Mouse (Mus musculus): ENCODE measurements around the gene Pno1. TPM values are rescaled to one million over a fixed set of nuclear protein-coding genes. Genes with fewer than 3 reads are reported as not detected.
"Not testable (repeated sequence)": the region's sequence is repeated elsewhere in the genome, so short reads cannot be mapped to it uniquely, and the experiment has no call there.

Gene Pno1
- total RNA-seq (2014; fragmentation: Nextera tagmentation) (69.2 and 77.6 TPM in 2 replicates), total RNA-seq (2017) (121 and 133 TPM in 2 replicates)

GRCm38 (mm10) chr11:17211258-17212140 lies at the start of gene Pno1:
TSS of gene Pno1 (minus strand) at chr11:17211568.
- peak; percentile 86 for ATAC-seq (replicated peaks; ENCODE audit: poor library complexity, severe bottlenecking)

- ATAC-seq (replicated peaks; ENCODE audit: poor library complexity, severe bottlenecking): peak; percentile 73
Measured at GRCm38 (mm10) chr11:17257861-17258260, 46.5 kb upstream of the Pno1 start.

GRCm38 (mm10) chr11:17257443-17257842 lies 46.1 kb upstream of the Pno1 start, which contains the start of gene C1d:
TSS of gene C1d (plus strand) at chr11:17257579.
- ATAC-seq (replicated peaks; ENCODE audit: poor library complexity, severe bottlenecking): peak; percentile 97

- ATAC-seq (replicated peaks; ENCODE audit: poor library complexity, severe bottlenecking): no peak
Measured at GRCm38 (mm10) chr11:17256813-17257365, 45.5 kb upstream of the Pno1 start.

DNA sequence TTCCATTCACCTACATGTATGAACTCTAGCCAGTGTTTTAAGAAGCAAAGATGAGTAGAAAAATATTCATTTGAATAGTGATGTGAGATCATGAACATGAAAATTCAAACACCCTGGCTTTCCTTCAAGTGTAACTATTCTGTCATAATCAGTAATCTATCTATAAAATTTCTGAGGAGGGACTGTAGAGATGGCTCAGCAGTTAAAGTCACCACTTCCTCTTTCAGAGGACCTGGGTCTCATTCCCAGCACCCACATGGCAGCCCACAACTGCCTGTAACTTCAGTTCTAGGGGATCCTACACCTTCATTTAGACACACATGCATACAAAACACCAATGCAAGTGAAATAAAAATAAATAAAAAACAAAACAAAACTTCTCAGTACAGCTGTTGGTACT lies 37.3 kb upstream of the Pno1 start:
- no peak for ATAC-seq (replicated peaks; ENCODE audit: poor library complexity, severe bottlenecking)

- not testable (repeated sequence) for ATAC-seq (replicated peaks; ENCODE audit: poor library complexity, severe bottlenecking)
Measured at GRCm38 (mm10) chr11:17238598-17238997, 27.2 kb upstream of the Pno1 start.

GRCm38 (mm10) chr11:17236449-17237037 lies 25.2 kb upstream of the Pno1 start:
- no peak for ATAC-seq (replicated peaks; ENCODE audit: poor library complexity, severe bottlenecking)

DNA sequence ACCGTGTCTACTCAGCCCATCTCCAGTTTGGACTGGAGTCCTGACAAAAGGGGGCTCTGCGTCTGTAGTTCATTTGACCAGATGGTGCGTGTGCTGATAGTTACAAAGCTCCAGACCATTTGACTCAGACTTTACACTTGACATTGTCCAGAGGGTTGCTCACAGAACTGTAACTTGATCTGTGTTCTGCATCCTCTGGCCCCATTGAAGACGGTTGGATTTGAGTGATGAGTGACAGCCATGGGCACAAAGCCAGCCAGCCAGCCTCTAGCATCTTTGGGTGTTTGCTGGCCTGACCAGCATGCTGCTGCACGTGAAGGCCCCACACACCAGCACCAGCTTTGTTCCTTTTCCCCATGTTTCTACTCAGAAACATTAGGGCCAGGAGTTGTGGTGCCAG lies 21.4 kb upstream of the Pno1 start:
- ATAC-seq (replicated peaks; ENCODE audit: poor library complexity, severe bottlenecking): no peak

- 0 out of 2 replicates have a peak, but pooled peaks have one; percentile 25 for ATAC-seq (replicated peaks; ENCODE audit: poor library complexity, severe bottlenecking)
Measured at GRCm38 (mm10) chr11:17221126-17221525, 9.8 kb upstream of the Pno1 start.

- no peak for ATAC-seq (replicated peaks; ENCODE audit: poor library complexity, severe bottlenecking)
Measured at GRCm38 (mm10) chr11:17215475-17215874, 4.1 kb upstream of the Pno1 start.

GRCm38 (mm10) chr11:17212903-17213509 lies 1.6 kb upstream of the Pno1 start:
- no peak for ATAC-seq (replicated peaks; ENCODE audit: poor library complexity, severe bottlenecking)

DNA sequence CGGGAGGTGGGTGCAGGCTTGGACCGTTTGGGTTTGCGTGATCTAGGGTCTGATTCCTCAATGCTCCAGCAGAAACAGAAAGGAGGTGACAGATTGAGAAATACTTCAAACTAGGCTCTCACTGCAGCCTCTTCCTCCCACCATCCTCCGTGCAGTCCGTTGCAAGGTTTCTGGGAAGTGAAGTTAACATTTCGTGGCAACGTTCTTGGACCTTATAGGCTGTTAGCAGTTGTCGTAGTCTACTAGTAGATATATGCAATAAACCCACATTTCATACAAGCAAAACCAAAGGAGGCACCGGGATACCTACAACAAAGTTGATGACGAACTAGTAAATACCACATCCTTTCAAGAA lies 750 bp upstream of the Pno1 start:
- ATAC-seq (replicated peaks; ENCODE audit: poor library complexity, severe bottlenecking): peak; percentile 67

- ATAC-seq (replicated peaks; ENCODE audit: poor library complexity, severe bottlenecking): no peak
Measured at GRCm38 (mm10) chr11:17202481-17202880, 8.9 kb downstream of the Pno1 start.

GRCm38 (mm10) chr11:17200936-17201335 lies 10.4 kb downstream of the Pno1 start:
- ATAC-seq (replicated peaks; ENCODE audit: poor library complexity, severe bottlenecking): no peak

DNA sequence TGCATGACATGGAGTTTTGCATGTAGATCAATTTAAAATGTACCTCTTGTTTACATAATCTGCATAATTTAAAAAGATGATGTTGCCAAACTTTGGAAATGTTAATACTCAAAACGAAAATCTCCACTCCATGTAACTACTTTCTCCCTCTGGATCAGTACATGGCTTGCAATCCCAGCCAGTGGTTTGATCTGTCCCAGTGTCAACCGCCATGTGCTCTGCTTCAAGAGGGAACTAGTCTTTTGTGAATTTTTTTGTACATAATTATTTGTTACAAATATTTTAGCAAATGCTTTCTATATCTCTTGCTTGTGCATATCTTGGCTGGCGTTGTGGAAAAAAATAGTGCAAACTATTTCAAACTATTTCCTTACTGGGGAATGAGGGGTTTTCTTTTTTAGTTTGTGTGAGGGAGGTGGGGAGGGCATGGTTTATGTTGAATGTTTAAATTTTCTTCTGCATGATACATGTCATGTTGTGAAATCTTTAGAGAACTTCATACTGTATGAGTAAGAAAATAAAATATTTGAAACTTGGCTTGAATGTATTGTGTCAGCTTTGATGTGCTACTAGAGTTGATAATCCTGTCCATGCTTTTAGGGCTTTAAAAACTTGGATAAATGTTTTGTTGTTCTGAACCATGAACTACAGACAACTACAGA lies 11.4 kb downstream of the Pno1 start:
- ATAC-seq (replicated peaks; ENCODE audit: poor library complexity, severe bottlenecking): no peak

DNA sequence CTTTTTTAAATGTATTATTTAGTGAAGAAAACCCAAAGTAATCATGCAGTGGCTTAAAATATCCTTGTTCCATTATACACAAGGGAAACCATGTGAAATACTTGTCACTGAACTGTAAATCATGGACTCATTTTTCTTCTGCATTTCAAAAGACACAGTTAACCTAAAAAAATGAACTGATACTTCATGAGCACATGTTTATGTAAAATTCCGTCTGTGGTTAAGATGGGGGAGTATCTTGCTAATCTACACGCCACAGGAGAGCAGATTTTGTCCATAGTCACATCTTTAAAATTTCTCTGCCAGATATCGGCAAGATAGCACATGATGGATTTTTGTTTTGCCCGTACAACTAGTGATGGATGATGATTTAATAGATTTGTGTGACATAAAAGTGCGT lies 12.2 kb downstream of the Pno1 start:
- no peak for ATAC-seq (replicated peaks; ENCODE audit: poor library complexity, severe bottlenecking)

DNA sequence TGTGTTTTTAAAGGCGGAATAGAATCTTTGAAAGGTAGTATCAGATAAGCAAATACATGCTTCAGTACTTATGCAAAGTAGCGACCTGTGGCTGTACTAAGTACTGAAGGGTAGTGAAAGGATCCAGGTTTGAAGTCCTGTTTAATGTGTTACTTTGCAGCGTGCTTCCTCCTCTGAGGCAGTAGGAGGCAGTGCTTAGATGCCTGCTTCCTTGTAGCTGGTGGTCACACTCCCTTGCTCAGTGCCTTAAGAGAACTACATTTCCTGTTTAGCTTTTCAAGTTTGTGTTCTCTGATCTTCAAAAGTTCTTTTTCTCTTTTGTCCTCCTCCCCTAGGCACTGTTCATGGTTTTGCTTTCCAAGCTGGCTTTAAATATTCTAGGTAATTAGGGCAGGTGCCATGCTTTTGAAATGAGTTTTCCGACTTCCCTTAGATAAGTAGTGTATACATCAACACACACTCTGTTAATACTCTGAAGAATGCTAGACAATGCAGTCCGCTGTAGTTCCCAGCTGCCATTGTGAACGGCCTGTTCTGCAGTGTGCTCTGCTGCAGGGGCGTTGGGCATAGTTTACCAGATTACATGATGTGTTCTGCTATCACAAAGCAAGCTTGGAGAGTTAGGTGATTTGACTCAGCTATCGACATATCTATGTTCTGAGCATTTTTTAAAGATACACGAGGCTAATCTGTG lies 19.1 kb downstream of the Pno1 start:
- peak; percentile 68 for ATAC-seq (replicated peaks; ENCODE audit: poor library complexity, severe bottlenecking)

- no peak for ATAC-seq (replicated peaks; ENCODE audit: poor library complexity, severe bottlenecking)
Measured at GRCm38 (mm10) chr11:17188786-17189185, 22.6 kb downstream of the Pno1 start.

- ATAC-seq (replicated peaks; ENCODE audit: poor library complexity, severe bottlenecking): no peak
Measured at GRCm38 (mm10) chr11:17187649-17188048, 23.7 kb downstream of the Pno1 start.

DNA sequence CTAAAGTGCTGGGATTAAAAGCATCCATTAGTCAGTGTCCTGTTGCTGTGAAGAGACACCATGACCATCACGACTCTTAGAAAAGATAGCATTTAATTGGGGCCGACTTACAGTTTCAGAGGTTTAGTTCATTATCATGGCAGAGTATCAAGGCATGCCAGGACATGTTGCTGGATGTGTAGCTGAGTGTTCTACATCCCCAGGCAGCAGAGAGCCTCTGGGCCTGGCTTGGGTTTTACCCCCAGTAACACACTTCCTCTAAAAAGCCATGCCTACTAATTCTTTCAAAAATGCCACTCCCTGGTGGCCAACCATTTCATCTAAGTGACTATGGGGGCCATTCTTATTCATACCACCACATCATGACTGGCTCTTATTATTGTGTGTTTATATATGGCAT lies 28.2 kb downstream of the Pno1 start:
- 0 out of 2 replicates have a peak, but pooled peaks have one; percentile 18 for ATAC-seq (replicated peaks; ENCODE audit: poor library complexity, severe bottlenecking)

All from granulocyte monocyte progenitor cell, adult 5-6 weeks (primary cell).